Mouse (Mus musculus): ENCODE results near the gene Hacd2. TPM values are rescaled to one million over a fixed set of nuclear protein-coding genes. Genes with fewer than 3 reads are reported as not detected.

The Hacd2 gene
- polyA plus RNA-seq, 1 experiment = 87.6 TPM

- Histone ChIP-seq H3K4me3 (ENCODE audit: low read depth, low read length) (no peak overlapping the region), H3K27me3 (ENCODE audit: control insufficient read depth, insufficient read depth, low read length, poor library complexity, severe bottlenecking) (no peaks in the 10 kb centered on the region)
These were observed 52.2 kb downstream of the Hacd2 start for GRCm38 (mm10) chr16:35074436-35074835.

GRCm38 (mm10) chr16:35075643-35076042 lies 53.4 kb downstream of the Hacd2 start:
- Histone ChIP-seq H3K4me1 (ENCODE audit: control insufficient read depth, insufficient read depth, low read length) (no peaks in the 10 kb centered on the region), H3K4me3 (ENCODE audit: low read depth, low read length) (no peak overlapping the region), H3K9me3 (replicated peaks; ENCODE audit: control insufficient read depth, insufficient read depth, low read length, poor library complexity, severe bottlenecking) (no peaks in the 10 kb centered on the region), H3K27ac (ENCODE audit: insufficient read depth, low read length) (no peak overlapping the region), H3K36me3 (ENCODE audit: control insufficient read depth, insufficient read depth, low read length, poor library complexity, severe bottlenecking) (peaks cover 16% of the 10 kb centered on the region), H3K27me3 (ENCODE audit: control insufficient read depth, insufficient read depth, low read length, poor library complexity, severe bottlenecking) (no peaks in the 10 kb centered on the region), H3K9ac (ENCODE audit: low read depth, poor library complexity, severe bottlenecking) (no peak overlapping the region)
- no peak for TF ChIP-seq POLR2A (IDR thresholded peaks at IDR 0.05; ENCODE audit: insufficient read depth, low read length)
- no peak for TF ChIP-seq EP300 (IDR thresholded peaks at IDR 0.05; ENCODE audit: insufficient read depth, low read depth, low read length)
- TF ChIP-seq CTCF (IDR thresholded peaks at IDR 0.05; ENCODE audit: low read depth, low read length) = no peak

More at GRCm38 (mm10) chr16:35074436-35074835, 52.2 kb downstream of the Hacd2 start:
- H3K4me1 ChIP-seq (ENCODE audit: control insufficient read depth, insufficient read depth, low read length) = no peaks in the 10 kb centered on the region
- peaks cover 13% of the 10 kb centered on the region for H3K36me3 ChIP-seq (ENCODE audit: control insufficient read depth, insufficient read depth, low read length, poor library complexity, severe bottlenecking)
- no peak overlapping the region for H3K27ac ChIP-seq (ENCODE audit: insufficient read depth, low read length)
- H3K9ac ChIP-seq (ENCODE audit: low read depth, poor library complexity, severe bottlenecking) = no peak overlapping the region
- no peaks in the 10 kb centered on the region for H3K9me3 ChIP-seq (replicated peaks; ENCODE audit: control insufficient read depth, insufficient read depth, low read length, poor library complexity, severe bottlenecking)
- no peak for TF ChIP-seq CTCF (IDR thresholded peaks at IDR 0.05; ENCODE audit: low read depth, low read length)
- no peak for TF ChIP-seq POLR2A (IDR thresholded peaks at IDR 0.05; ENCODE audit: insufficient read depth, low read length)
- no peak for TF ChIP-seq EP300 (IDR thresholded peaks at IDR 0.05; ENCODE audit: insufficient read depth, low read depth, low read length)

GRCm38 (mm10) chr16:35093500-35093899 lies 71.3 kb downstream of the Hacd2 start:
- Histone ChIP-seq H3K9ac (ENCODE audit: low read depth, poor library complexity, severe bottlenecking) (no peak overlapping the region), H3K9me3 (replicated peaks; ENCODE audit: control insufficient read depth, insufficient read depth, low read length, poor library complexity, severe bottlenecking) (no peaks in the 10 kb centered on the region), H3K27me3 (ENCODE audit: control insufficient read depth, insufficient read depth, low read length, poor library complexity, severe bottlenecking) (no peaks in the 10 kb centered on the region), H3K27ac (ENCODE audit: insufficient read depth, low read length) (no peak overlapping the region), H3K36me3 (ENCODE audit: control insufficient read depth, insufficient read depth, low read length, poor library complexity, severe bottlenecking) (peaks cover 15% of the 10 kb centered on the region), H3K4me1 (ENCODE audit: control insufficient read depth, insufficient read depth, low read length) (no peaks in the 10 kb centered on the region), H3K4me3 (ENCODE audit: low read depth, low read length) (no peak overlapping the region)
- TF ChIP-seq CTCF (IDR thresholded peaks at IDR 0.05; ENCODE audit: low read depth, low read length) (no peak), POLR2A (IDR thresholded peaks at IDR 0.05; ENCODE audit: insufficient read depth, low read length) (no peak), EP300 (IDR thresholded peaks at IDR 0.05; ENCODE audit: insufficient read depth, low read depth, low read length) (no peak)

- peaks cover 34% of the 10 kb centered on the region for H3K36me3 ChIP-seq (ENCODE audit: control insufficient read depth, insufficient read depth, low read length, poor library complexity, severe bottlenecking)
- TF ChIP-seq POLR2A (IDR thresholded peaks at IDR 0.05; ENCODE audit: insufficient read depth, low read length) = no peak
- TF ChIP-seq CTCF (IDR thresholded peaks at IDR 0.05; ENCODE audit: low read depth, low read length) = no peak
- no peak for TF ChIP-seq EP300 (IDR thresholded peaks at IDR 0.05; ENCODE audit: insufficient read depth, low read depth, low read length)
- no peaks in the 10 kb centered on the region for H3K9me3 ChIP-seq (replicated peaks; ENCODE audit: control insufficient read depth, insufficient read depth, low read length, poor library complexity, severe bottlenecking)
- no peak overlapping the region for H3K4me3 ChIP-seq (ENCODE audit: low read depth, low read length)
- no peaks in the 10 kb centered on the region for H3K4me1 ChIP-seq (ENCODE audit: control insufficient read depth, insufficient read depth, low read length)
- H3K27me3 ChIP-seq (ENCODE audit: control insufficient read depth, insufficient read depth, low read length, poor library complexity, severe bottlenecking) = no peaks in the 10 kb centered on the region
- H3K27ac ChIP-seq (ENCODE audit: insufficient read depth, low read length) = no peak overlapping the region
- no peak overlapping the region for H3K9ac ChIP-seq (ENCODE audit: low read depth, poor library complexity, severe bottlenecking)
These were observed 75.8 kb downstream of the Hacd2 start for GRCm38 (mm10) chr16:35097870-35098530.

GRCm38 (mm10) chr16:35101751-35102420 lies 79.7 kb downstream of the Hacd2 start:
- Histone ChIP-seq H3K4me3 (ENCODE audit: low read depth, low read length) (no peak overlapping the region), H3K9me3 (replicated peaks; ENCODE audit: control insufficient read depth, insufficient read depth, low read length, poor library complexity, severe bottlenecking) (no peaks in the 10 kb centered on the region), H3K4me1 (ENCODE audit: control insufficient read depth, insufficient read depth, low read length) (peaks cover 2% of the 10 kb centered on the region), H3K9ac (ENCODE audit: low read depth, poor library complexity, severe bottlenecking) (no peak overlapping the region), H3K27me3 (ENCODE audit: control insufficient read depth, insufficient read depth, low read length, poor library complexity, severe bottlenecking) (no peaks in the 10 kb centered on the region), H3K27ac (ENCODE audit: insufficient read depth, low read length) (no peak overlapping the region), H3K36me3 (ENCODE audit: control insufficient read depth, insufficient read depth, low read length, poor library complexity, severe bottlenecking) (peaks cover 27% of the 10 kb centered on the region)
- no peak for TF ChIP-seq POLR2A (IDR thresholded peaks at IDR 0.05; ENCODE audit: insufficient read depth, low read length)
- no peak for TF ChIP-seq EP300 (IDR thresholded peaks at IDR 0.05; ENCODE audit: insufficient read depth, low read depth, low read length)
- TF ChIP-seq CTCF (IDR thresholded peaks at IDR 0.05; ENCODE audit: low read depth, low read length) = no peak

Measured in ES-Bruce4 (cell line).